Mouse (Mus musculus) kidney, adult 2 months (tissue): ENCODE measurements around the gene Sfi1. TPM values are rescaled to one million over a fixed set of nuclear protein-coding genes. Genes with fewer than 3 reads are reported as not detected.
"Not testable (repeated sequence)": the region's sequence is repeated elsewhere in the genome, so short reads cannot be mapped to it uniquely, and the experiment has no call there.

Source experiments
- DNase-seq: peaks from one replicate; pipeline ENCODE4 v3.0.0; 2021
- H3K27ac ChIP-seq: fragments of 200-500 bp; 2 replicates; pipeline ENCODE4 v1.5.1; 2012; ENCODE audit warnings: low read depth, low read length, control low read depth, inconsistent platforms; ENCODE audit not compliant: insufficient read depth
- H3K27me3 ChIP-seq: fragments of 200-500 bp; replicated peaks from 2 replicates; pipeline ENCODE4 v1.6.1; 2012; ENCODE audit warnings: mild to moderate bottlenecking, moderate library complexity, low read length, inconsistent platforms; ENCODE audit not compliant: control insufficient read depth, insufficient read depth
- H3K36me3 ChIP-seq: fragments of 200-500 bp; 2 replicates; pipeline ENCODE4 v1.6.1; 2012; ENCODE audit warnings: mild to moderate bottlenecking, moderate library complexity, low read length, inconsistent platforms; ENCODE audit not compliant: control insufficient read depth, insufficient read depth
- H3K4me1 ChIP-seq: fragments of 200-500 bp; 2 replicates; pipeline ENCODE4 v1.6.1; 2011; ENCODE audit warnings: low read length; ENCODE audit not compliant: control insufficient read depth, insufficient read depth
- H3K4me3 ChIP-seq: fragments of 200-500 bp; 2 replicates; pipeline ENCODE4 v1.5.1; 2011; ENCODE audit warnings: mild to moderate bottlenecking, low read depth, low read length, control low read depth; ENCODE audit not compliant: insufficient read depth
- WGBS: fragments of 180-500 bp; shearing (Covaris S2); methylation state at CpG from one replicate; pipeline ENCODE4 v1.1.7; 2018; 5-methylcytosine and 5-hydroxymethylcytosine counted together
- polyA plus RNA-seq: library from polyadenylated mRNA; depleted of rRNA; stranded (reverse); fragments of >200 nt; gene quantifications from 2 replicates; pipeline ENCODE4 v1.2.3, GENCODE M21; 2012

Gene Sfi1
- polyA plus RNA-seq, 1 experiment = 17.3 TPM

DNA sequence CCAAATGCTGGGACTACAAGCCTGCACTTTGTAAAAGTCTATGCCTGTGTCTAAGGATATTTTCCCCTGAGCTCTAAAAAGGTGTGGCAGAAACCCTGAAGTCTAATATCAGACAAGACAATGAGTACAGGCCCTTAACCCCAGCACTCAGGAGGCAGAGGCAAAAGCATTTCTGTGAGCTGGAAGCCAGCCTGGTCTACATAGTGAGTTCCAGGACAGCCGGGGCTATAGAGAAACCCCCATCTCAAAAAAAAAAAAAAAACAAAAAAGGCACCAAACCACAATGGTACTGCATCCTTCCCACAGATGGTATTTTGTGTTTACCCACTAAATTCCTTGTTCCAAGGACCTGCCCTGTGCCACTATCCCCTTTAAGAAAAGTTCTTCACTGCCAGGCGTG lies 54.9 kb downstream of the Sfi1 start:
- H3K27ac ChIP-seq, H3K4me3 ChIP-seq, H3K4me1 ChIP-seq, H3K27me3 ChIP-seq, H3K36me3 ChIP-seq: not testable (repeated sequence)
- 86% methylated on average over 2 of the region's 2 CpGs for WGBS
- DNase-seq = peak; percentile 52

- peak; percentile 58 for DNase-seq
- H3K4me1 ChIP-seq, H3K4me3 ChIP-seq, H3K36me3 ChIP-seq, H3K27me3 ChIP-seq, H3K27ac ChIP-seq: not testable (repeated sequence)
- 85% methylated on average over 4 of the region's 4 CpGs for WGBS
These were observed 56.0 kb downstream of the Sfi1 start for GRCm38 (mm10) chr11:3137279-3137678.

DNA sequence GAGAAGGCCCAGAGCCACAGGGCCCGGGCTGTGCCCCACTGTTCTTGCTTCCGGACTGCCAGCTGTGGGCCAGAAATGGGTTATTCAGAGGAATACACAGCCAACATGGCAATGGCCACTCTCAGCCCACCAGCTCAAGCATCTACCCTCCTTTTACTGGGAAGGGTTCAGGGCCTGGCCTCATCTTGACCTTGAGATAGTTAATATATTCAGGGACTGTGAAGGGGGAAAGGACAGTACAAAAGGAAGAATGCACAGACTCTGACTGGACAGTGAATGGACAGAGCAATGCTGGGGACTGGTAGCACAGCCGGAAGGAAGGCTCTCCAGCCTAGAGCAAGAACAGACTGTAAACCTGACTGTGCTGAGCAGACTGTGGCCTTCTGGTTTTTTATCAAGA lies 57.3 kb downstream of the Sfi1 start:
- H3K4me3 ChIP-seq, DNase-seq, H3K36me3 ChIP-seq, H3K27ac ChIP-seq, H3K27me3 ChIP-seq, H3K4me1 ChIP-seq: not testable (repeated sequence)
- over 99% methylated on average over 3 of the region's 3 CpGs for WGBS

GRCm38 (mm10) chr11:3135391-3135790 lies 57.9 kb downstream of the Sfi1 start:
- WGBS = 99% methylated on average over 5 of the region's 7 CpGs
- not testable (repeated sequence) for H3K4me3 ChIP-seq, H3K27me3 ChIP-seq, H3K36me3 ChIP-seq, DNase-seq, H3K27ac ChIP-seq, H3K4me1 ChIP-seq

DNA sequence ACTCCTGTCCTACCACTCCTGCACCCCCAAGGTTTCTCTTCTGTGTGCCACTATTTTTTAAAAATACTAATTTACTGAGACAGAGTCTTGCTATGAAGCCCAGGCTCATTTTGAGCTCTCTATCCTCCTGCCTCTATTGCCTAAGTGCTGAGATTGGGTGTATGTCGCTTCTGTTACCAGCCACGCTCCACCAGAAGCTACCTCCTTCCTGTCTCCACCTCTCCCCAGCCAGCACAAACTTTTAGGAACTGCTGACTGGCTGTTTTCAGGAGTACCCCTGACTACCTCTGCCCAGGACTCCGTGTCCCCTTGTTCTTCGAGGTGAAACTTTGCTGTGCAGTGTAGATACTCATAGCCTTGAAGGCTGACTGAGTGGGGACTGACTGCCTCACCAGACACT lies 59.9 kb downstream of the Sfi1 start:
- not testable (repeated sequence) for H3K27me3 ChIP-seq, DNase-seq, H3K27ac ChIP-seq, H3K36me3 ChIP-seq, H3K4me1 ChIP-seq, H3K4me3 ChIP-seq
- WGBS = 70% methylated on average over 1 of the region's 4 CpGs

GRCm38 (mm10) chr11:3132957-3133356 lies 60.3 kb downstream of the Sfi1 start:
- not testable (repeated sequence) for H3K4me3 ChIP-seq, H3K27me3 ChIP-seq, H3K27ac ChIP-seq, DNase-seq, H3K36me3 ChIP-seq, H3K4me1 ChIP-seq
- 81% methylated on average over 3 of the region's 3 CpGs for WGBS

GRCm38 (mm10) chr11:3132001-3132400 lies 61.3 kb downstream of the Sfi1 start:
- not testable (repeated sequence) for H3K27ac ChIP-seq, H3K4me3 ChIP-seq, H3K4me1 ChIP-seq, H3K36me3 ChIP-seq, H3K27me3 ChIP-seq
- peak; percentile 71 for DNase-seq
- WGBS = 92% methylated on average over 10 of the region's 10 CpGs

DNA sequence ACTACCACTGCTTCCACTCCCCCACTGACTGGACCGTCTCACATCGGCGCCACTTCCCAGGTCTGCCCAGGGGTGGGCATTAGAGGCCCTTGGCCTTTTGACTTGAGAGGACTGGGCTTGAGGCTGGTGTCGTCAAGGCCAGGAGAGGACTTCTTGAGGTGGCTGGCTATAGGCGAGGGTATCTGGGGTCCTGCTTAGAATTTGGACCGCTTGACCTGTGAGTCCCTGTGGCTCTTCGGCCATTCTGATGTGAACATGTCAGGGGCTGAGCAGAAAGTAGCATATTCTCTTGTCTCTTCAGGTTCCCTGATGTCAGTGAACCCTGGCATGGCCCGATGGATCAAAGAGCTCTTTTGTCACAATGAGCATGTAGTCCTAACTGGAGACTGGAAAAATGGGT lies 63.4 kb downstream of the Sfi1 start:
- H3K27me3 ChIP-seq, H3K4me1 ChIP-seq, H3K4me3 ChIP-seq, H3K36me3 ChIP-seq, H3K27ac ChIP-seq: not testable (repeated sequence)
- DNase-seq = peak; percentile 78
- 92% methylated on average over 8 of the region's 8 CpGs for WGBS

DNA sequence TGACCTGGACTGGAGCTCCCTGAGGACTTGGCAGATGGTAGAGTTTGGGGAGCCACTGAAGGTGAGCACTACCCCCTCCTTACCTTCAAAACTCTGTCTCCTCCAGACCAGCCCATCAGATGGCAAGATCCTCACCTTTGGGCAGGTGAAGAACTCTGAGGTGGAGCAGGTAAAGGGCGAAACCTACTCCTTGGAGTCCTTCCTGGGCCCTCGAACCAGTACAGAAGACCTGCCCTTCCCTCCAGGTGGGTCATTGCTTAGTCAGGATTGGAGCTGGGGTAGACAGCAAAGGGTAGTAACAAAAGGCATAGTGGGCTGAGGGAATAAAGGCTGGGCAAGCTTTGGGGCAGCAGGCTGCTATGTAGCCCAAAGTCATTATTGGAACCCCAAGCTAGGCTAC lies 64.0 kb downstream of the Sfi1 start:
- not testable (repeated sequence) for H3K27ac ChIP-seq, H3K36me3 ChIP-seq, DNase-seq, H3K4me1 ChIP-seq, H3K4me3 ChIP-seq, H3K27me3 ChIP-seq
- 95% methylated on average over 2 of the region's 2 CpGs for WGBS

DNA sequence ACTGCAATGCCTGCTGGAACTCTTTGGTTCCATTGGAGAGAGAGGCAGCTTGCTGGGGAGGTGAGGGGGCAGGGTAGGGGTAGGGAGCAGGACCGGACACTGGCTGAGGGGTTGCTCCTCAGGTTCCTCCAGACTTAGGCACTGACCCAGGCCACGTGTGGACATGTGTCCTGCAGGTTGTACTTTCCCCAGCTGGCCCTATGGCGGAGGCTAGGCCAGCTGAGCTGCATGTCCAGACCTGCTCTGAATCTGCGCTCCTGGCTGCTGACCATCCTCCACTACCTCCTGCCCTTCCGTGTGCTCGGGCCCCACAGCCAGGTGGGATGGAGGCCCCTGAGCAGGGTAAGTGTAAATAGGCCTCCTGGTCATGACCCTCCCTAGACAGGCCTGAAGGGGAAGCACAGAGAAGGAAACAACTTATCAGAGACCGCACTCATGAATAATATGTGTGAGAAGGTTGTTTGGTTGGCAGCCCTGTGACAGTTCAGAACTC lies 65.9 kb downstream of the Sfi1 start:
- H3K27me3 ChIP-seq, H3K4me3 ChIP-seq, H3K36me3 ChIP-seq, H3K4me1 ChIP-seq, DNase-seq, H3K27ac ChIP-seq: not testable (repeated sequence)
- 88% methylated on average over 5 of the region's 7 CpGs for WGBS

GRCm38 (mm10) chr11:3126478-3127302 lies 66.6 kb downstream of the Sfi1 start:
- not testable (repeated sequence) for H3K27ac ChIP-seq, H3K36me3 ChIP-seq, H3K4me1 ChIP-seq, H3K4me3 ChIP-seq, H3K27me3 ChIP-seq
- DNase-seq = peak; percentile 89
- WGBS = 74% methylated on average over 6 of the region's 6 CpGs
